Mouse (Mus musculus) layer of hippocampus, adult 9-11 months (tissue): ENCODE results near the gene Dnajc24.
A peak's percentile ranks its signal among the peaks of the same experiment; 100 is the strongest.

ENCODE experiments used
- DNase-seq: peaks from one replicate; pipeline ENCODE4 v3.0.0; 2022

The Dnajc24 gene

GRCm38 (mm10) chr2:106002835-106003739, at the start of gene Dnajc24:
Gene Dnajc24 (minus strand): TSS chr2:106003549.
- DNase-seq = peak; percentile 89

- DNase-seq = no peak
Observed at GRCm38 (mm10) chr2:106046686-106047085, 43.3 kb upstream of the Dnajc24 start.

DNA sequence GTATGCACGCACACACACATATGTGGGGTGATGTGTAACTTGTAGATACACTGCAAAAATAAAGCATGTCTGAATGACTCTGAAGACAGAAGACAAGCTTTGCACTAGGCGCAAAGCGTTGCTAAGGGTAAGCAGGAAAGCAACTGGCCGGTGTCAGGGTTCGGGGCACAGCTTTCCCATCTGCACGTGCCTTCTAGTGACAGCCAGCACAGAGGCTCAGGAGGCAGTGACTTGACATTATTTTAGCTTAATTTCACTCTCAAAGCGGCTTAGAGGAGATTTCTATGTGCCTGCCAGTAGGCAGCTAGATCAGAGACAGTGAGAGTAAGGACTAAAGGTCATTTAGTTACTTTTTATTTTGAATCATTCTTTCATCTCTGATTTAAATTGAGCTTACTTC, 39.1 kb upstream of the Dnajc24 start:
- no peak for DNase-seq

GRCm38 (mm10) chr2:106041961-106042360, 38.6 kb upstream of the Dnajc24 start:
- DNase-seq = no peak

- peak; percentile 70 for DNase-seq
Observed at GRCm38 (mm10) chr2:106038286-106038685, 34.9 kb upstream of the Dnajc24 start.

DNA sequence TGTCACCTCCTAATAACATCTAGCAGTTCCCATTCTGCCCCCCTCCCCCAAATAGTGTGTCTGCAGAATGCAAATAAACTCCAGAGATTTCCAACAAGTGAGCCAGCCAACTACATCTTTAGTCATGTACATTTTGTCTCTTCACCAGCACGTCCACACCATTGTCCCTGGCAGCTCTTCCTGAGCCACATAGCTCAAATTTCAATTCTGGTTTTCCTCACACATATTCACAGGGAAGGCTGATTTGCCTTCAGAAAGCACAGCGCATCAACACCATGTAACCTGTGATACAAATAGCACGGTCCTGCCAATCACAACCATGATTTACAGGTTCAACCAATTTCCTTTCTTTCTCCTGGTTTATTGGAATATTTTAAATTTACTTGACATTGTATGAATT, 21.5 kb upstream of the Dnajc24 start:
- DNase-seq = no peak

DNA sequence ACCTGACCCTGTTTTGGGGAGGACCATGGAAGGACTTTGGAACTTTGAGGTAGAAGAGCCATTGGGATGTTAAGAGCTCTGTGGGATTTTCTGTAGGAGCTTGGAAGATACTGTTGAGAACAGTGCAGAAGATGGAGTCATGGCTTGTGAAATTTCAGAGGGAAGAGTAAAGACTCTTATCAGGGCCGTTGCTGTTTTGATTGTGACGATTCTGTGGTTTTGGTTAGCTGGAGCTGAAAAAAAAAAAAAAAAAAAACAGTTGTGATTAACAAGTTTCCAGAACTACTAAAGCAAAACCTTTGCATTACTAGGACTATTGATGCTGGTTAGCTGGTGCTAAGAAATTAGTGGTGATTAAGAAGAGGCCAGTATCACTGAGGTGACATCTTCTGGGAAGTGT, 5.1 kb upstream of the Dnajc24 start:
- no peak for DNase-seq

DNA sequence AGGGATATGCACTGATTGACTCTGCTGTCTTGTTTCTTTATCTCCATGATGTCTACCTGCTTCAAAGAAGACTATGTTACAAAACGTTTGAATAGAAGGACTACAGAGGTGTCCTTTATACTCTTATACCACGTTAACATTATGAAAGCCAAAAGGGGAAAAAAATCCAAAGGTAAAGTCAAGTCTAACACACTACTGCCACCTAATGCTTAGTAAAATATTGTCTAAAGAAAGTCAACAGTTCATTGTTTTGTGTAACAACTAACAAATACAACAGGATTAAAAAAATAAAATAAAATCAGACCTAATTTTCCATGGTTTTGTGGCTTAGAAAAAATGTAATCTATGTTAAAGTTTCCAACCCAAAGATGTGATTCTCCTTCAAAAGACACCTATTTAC, 15.3 kb downstream of the Dnajc24 start:
- no peak for DNase-seq

DNA sequence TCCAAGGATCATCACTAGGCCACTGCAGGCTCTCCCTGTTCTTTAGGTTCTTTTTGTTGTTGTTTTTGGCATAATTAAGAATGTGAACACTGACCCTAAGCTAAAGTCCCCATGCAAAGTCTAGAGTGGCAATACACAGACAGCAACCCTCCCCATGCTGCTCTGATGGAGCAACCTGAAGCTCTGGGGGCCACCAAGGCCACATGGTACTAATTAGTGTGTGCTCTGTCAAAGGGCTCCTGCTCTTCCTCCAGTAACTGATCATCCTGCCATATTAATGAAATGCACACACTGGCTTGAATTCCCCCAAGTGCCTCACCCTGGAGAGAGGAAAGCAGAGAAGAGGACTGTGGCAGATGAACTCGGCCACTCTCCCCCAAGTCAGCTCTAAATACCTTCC, 16.2 kb downstream of the Dnajc24 start:
- DNase-seq = no peak

- DNase-seq = no peak
Observed at GRCm38 (mm10) chr2:105985206-105985605, 18.1 kb downstream of the Dnajc24 start.

DNA sequence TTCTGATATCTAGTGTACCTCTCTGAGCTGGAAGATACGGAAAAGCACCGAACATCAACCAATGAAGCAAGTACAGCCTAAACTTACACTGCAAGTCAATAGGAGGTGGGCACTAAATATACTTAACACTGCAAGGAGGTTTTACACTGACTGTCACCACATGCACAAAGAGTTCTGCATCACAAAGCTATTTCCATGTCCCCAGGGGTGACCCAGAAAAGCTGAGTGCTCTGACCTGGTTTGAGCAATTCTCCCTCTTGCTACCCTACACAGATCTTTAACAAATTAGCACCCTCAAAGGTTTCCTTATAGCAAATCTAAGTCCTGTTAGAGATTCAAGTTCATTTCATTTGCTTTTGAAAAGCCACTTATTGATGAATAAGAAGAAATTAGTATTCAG, 25.3 kb downstream of the Dnajc24 start:
- no peak for DNase-seq

DNA sequence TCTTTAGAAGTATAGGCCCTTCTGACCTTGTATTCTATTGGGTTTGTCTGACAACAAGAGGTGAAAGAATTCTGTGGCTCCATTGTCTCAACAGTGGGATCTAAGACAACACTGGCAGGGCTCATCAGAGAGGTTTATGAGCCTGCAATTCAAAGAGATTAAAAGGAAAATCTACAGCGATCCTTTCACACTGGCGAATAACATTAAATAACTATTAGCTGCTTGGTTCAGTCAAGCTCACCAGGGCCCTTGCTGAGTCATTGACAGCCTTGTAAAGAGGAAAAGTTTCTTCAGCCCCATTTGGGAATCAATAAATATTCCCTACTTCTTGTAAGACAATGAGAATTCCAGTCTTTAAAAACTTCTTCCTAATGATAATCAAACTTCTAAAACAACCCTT, 29.4 kb downstream of the Dnajc24 start:
- DNase-seq = no peak

GRCm38 (mm10) chr2:105963447-105963846, 39.9 kb downstream of the Dnajc24 start:
- no peak for DNase-seq

DNA sequence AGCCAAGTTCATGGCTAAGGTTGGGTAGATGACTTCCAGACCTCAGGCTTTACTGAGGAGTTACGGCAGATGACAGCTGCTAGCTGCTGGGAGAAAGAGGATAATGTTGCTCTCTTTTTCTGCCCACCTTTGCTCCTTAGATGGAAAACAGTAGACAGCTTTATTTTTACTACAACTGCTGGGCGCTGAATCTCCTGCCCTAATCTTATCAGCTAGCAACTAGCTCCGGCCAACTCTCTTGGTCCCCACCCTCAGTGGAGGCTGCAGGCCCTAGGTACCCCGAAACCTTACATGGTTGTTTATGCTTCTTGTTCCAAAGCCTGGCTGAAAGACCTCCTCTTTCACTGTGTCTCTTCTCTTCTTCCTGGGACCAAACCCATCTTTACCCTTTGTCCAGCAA, 49.5 kb downstream of the Dnajc24 start:
- no peak for DNase-seq

GRCm38 (mm10) chr2:105951350-105951940, 51.9 kb downstream of the Dnajc24 start:
- DNase-seq = no peak

DNA sequence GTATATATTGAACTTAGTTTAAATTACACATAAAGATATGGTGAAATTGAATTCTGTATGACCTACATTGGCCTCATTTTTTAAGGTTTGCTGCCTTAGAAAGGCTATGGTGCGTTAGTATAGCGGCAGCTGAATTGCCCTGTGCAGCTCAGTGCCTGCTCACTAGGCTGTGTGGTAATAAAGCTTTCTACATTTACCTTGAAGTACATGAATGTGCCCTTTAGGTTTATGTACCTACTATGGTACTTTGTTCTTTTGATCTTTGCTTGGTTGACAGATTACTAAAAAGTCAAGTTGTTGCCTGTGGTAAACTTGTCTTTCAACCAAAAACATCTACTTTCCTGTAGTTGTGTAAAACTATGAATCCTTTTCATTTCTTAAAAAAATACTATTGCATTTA, 53.2 kb downstream of the Dnajc24 start:
- DNase-seq = no peak

DNA sequence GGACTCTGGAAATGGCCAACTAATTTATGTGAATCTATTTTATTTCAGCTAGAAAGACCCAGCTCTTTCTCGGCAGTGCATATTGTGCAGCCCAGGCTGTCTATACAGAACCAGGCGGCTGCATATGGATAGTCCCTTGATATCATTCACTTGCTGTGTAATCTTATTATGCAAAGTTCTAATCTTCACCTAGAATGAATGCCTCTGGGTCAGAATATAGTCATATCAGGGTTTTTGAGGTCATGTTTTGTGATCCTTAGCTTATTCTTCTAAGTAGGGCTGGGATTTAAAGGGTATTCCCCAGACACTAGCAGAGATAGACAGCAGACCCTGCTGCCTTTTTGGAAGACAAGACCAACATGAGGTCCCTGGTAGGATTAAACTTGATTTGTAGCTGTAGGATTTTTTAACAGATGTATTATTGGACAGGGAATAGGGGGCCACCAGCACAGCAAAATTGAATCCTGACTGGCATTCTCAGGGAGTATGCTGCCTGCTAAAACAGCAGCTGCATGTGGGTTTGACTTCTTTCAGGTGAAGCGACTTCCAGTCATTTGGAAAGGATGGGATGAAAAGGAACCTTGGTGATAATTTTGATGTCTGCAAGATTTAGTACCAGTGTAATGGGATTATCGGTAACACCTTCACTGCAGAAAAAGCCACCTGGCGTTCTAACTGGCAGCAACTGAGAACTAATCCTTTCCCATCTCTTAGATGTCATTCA, 85.6 kb downstream of the Dnajc24 start:
- no peak for DNase-seq
